Mouse (Mus musculus): ENCODE results near the gene Rere.
"Not testable (repeated sequence)": the region's sequence is repeated elsewhere in the genome, so short reads cannot be mapped to it uniquely, and the experiment has no call there.

The Rere gene

DNA sequence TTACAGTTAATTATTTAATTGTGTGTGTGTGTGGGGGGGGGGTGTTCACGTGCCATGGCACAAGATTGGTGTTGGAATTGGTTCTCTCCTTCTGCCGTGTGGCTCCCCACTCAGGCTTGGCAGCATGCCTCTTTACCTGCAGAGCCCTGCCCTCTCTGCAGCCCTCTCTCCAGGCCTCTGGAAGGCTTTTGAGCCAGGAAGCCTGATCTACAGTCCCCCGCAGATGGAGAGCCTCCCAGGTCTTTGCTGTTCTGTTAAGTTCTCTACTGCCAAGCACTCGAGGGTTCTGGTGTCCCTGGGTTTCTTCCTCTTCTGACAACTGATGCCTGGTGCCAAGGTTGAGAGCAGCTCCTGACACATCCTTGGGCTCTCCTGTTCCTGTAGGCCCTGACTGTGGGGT is 27.0 kb upstream of the Rere start:
- no peak for DNase-seq (ENCODE audit: low spot score in 2 of 2)

DNA sequence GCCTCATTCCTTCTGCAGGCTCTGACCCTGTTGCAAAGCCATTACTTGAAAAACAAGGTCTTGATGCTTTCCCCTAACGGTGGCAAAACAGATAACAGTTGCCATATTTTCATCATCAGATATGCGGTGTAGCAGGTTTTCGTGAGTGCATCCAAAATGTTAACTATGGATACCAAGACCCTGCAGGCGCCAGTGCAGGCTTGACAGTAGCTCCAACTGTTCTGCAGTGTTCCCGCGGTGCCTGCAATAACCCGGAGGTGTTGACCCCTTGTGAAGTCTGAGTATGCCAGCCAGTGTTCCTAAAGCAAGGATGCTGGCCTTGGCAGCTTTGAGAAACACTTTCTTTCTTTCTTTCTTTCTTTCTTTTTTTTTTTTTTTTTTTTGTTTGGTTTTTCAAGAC is 26.3 kb upstream of the Rere start:
- no peak for DNase-seq (ENCODE audit: low spot score in 2 of 2)

DNA sequence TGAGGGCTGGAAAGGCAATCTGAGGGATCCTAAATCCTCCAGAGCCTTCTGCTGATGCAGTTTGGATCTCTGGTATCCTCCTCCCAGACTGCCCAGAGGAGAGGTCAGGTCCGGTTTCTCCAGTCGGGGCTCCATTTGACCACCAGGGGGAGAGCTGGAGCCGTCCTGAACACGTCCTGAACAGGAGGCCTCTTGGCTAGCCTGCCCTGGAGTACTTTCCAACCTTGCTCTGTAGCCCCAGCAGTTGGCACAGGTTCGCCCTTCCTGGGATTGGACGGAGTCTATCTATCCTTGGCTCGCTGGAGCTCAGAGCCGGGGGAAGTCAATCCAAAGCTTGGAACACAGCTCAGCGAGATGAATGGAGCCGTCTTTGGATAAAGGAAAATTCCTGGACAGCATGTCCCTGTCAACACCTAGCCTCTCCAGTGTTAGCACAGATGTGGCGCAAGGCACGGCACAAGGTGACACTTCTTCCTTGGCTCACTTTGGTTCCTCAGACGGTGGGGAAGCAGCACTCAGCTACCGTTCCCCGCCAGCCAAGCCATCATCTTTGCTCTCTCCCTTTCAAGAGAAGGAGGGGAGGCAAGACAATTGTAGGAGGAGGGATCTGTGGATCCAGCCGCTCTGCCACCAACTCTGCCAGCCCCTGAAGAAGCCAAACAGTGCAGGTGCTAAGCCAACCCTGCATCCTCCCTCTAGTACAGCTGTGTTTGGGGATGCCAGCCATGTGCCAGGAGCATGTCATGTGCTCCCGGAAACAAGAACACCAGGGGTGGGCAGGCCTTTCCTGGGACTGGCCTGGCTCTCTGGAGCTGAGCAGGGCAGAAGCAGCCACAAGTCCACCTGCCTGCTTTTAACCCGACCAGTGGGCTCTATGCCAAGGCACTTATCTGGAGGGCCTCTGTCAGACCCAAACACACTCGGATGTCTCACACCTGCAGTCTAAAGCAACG is 23.9 kb upstream of the Rere start:
- DNase-seq (ENCODE audit: low spot score in 2 of 2) = peak in 1 of 2 experiments; percentile 52

DNA sequence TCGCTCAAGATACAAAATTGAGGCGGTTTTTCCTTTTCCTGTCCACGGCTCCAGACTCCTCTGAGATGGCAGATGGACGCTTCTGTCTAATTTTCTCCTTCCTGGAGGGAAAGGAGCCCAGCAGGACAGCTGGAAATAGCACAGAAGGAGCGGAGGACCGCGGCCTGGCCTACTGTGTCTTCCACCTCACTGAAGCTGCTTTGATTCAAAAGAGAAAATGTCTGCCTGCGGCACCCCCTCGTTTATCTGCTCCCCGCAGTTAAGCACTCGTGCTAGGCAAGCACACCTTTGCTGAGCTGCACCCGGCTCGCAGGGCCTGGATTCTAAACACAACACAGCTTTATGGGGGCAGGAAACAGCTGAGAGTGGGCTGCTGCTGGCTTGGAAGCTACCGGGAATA is 23.1 kb upstream of the Rere start:
- DNase-seq (ENCODE audit: low spot score in 2 of 2) = no peak

DNA sequence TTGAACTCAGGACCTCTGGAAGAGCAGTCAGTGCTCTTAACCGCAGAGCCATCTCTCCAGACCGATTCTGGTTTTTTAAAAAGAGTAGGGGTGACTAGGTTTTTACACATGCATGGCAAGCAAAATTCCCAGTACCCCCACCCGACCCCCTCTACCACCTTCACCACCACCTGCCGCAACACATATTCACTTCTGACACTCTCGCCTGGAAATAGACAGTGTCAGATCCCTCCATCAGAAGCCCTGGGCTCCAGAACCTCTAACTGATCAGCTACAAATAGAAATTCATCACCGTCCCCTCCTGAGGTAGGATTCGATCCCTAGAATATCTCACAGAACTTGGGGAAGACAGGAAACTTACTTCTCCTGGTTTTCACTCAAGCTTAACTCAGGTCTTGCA is 21.9 kb upstream of the Rere start:
- DNase-seq (ENCODE audit: low spot score in 2 of 2) = no peak

DNA sequence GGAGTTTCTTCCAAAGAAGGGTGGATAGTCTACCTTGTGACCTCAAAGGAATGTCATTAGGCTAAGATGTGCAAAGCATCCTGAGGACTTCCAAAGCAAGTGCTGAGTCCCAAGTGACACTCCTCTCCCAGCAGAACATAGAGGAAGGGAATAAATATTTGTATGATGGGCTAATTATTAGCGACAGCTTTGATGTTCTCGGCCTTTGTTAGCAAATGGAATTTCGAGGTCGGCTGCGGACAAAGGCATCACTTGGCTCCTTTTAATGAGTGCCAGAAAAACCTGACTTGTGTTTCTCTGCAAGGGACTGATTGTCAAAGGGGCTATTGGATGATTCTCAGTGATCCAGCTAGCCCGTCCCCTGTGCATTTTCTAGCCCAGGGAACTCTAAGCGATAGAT is 21.3 kb upstream of the Rere start:
- no peak for DNase-seq (ENCODE audit: low spot score in 2 of 2)

DNA sequence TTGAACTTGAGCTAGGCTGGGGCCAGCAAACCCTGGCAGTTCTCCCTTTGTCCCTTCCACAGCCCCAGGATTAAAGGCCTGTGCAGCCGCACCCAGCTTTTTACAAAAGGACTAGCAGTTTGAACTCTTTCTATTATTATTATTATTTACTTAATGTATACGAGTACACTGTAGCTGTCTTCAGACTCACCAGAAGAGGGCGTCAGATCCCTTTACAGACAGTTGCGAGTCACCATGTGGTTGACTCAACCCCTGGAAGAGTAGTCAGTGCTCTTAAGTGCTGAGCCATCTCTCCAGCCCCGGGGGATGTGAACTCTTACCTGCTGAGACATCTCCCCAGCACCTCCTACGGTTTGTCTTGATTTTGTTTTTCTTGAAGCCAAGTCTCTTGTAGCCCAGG is 20.7 kb upstream of the Rere start:
- no peak for DNase-seq (ENCODE audit: low spot score in 2 of 2)

DNA sequence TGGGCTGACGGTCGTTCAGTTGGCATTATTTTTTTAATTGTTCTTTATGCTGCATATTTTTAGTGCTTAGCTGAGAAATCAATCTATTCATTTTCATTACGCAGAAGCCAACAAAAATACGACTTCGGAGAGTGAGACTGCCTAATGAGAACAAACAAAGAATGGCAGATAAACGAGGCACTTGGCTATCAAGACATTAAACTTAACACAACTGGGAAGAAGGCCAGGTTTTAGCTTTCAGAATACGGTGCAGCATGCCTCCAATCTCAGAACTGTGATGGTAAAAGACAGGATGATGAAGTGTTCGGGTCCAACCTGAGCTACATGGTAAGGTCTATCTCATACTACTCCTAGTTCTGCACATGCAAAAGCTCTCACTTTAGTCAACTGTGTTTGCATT is 19.1 kb upstream of the Rere start:
- no peak for DNase-seq (ENCODE audit: low spot score in 2 of 2)

DNA sequence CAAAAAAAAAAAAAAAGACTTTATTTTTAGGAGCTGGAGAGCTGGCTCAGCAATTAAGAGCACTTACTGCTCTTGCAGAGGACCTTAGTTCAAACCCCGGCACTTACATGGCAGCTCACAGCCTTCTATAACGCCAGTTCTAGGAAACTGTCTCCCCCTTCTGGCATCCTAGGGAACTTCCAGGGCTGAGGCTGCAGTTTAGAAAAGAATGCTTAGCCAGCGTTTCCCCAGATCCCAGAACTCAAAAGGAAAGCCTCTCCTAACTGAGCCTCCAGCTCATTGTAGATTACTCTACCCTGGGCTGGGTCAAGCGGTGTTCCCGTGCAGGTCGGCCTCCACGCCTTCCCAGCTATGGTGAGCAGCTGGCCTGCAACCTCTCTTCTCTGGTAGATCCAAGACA is 16.5 kb upstream of the Rere start:
- no peak for DNase-seq (ENCODE audit: low spot score in 2 of 2)

DNA sequence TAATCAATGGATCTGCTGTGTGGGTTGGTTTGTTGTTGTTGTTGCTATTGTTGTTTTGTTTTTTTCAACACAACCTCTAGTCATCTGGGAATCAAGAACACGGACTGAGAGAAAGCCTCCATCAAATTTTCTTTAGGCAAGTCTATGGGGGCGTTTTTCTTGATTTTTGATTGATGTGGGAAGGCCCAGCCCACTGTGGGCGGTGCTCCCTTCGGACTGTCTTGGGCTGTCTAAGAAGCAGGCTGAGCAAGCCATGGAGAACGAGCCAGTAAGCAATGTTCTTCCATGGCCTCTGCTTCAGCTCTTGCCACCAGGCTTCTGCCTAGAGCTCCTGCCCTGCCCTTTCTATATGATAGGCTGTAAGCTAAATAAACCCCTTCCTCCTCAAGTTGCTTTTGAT is 16.0 kb upstream of the Rere start:
- DNase-seq (ENCODE audit: low spot score in 2 of 2) = no peak

DNA sequence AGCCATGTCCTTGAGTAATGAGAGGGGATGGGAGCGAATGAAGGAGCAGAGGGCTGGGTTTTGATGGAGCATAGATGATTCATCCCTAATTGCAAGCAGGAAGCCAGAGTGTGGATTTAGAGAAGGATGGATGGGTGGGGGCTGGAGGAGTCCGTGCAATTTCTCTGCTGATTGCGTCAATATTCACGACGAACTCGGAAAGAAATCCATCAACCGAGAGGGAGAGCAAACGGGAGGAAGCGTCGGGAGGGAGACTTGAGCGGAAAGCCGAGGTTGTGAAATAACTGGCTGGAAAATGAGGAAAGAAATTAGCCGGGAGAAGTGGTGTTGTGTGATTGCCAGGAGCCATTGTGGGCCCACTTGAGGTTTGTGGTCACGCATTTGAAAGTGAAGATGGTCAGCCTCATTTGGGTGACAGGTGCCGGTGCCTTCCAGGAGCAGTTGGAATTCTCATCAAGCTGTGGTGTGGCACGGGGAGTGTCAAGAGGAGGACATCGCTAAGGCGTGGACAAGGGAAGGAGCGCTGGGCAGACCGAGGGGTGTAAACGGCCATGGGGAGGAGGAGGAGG is 14.7 kb upstream of the Rere start:
- DNase-seq (ENCODE audit: low spot score in 2 of 2) = no peak

DNA sequence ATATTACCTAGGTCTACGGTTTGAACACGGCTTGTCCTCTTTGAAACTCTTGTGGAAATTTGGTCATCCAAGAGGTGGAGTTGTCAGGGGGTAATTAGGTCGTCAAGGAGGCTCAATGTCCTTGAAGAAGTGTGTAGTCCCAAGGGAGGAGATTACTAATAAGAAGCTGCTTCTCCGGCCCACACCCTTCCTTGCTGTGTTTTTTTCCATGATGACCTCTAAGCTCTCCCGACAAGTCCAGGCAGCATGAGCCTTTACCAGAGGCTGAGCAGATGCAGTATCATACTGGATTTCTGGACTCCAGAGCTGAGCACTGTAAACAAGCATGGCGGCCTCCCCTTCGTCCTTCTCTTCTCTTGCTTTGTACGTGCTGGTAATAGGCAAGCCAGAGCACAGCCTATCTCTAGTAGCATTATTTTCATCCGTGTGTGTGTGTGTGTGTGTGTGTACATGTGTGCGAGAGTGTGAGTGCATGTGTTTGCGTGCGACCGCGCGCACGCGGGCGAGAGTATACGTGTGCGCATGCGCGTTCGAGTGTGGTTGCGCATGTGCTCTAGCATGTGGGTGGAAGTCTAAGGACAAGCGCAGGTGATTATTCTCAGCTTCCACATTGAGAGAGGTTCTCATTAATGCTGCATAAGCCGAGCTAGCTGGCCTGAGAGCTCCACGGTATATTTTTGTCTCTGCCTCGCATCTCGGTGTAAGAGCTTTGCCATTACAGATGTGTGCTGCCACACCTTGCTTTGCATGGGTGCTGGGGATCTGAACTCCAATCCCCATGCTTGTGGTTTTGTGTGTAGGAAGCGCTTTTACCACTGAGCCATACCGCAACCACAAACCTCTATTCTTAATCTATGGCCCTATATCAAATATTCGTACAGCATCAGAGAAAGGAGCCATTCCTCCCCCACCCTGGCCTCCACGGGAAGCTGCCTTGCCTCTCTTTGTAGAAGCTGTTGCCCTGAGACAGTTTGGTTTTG is 12.5 kb upstream of the Rere start:
- no peak for DNase-seq (ENCODE audit: low spot score in 2 of 2)

DNA sequence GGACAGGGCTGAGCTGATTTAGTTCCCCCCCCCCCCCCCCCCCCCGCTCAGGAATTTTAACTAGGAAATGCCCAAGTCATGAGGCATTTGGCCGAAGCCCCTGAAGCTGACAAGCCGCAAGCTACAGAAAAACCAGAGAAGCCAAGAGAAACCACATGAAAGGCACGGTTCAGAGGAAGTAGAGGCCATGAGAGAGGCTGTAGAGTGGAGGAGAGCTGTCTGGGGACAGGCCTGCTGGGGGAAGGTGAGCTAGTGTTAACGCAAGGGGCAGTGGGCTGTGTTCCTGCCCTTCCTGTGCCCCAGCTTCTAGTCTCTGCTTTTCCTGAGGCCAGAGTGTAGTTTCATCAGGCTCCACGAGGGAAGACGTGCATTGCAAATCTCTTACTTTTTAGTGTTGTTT is 11.8 kb upstream of the Rere start:
- no peak for DNase-seq (ENCODE audit: low spot score in 2 of 2)

DNA sequence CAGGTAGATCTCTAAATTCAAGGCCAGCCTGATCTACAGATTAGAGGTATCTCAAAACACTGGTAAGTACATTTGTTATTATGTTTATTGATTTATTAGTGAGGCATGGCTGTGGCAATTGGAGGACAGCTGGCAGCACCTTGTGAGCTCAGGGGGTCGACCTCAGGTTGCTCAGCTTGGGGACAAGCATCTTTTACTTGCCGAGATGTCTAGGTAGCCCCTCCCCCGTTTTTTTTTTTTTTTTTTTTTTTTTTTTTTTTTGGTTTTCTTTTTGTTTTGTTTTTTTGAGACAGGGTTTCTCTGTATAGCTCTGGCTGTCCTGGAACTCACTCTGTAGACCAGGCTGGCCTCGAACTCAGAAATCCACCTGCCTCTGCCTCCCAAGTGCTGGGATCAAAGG is 10.7 kb upstream of the Rere start:
- DNase-seq (ENCODE audit: low spot score in 2 of 2) = not testable (repeated sequence)

DNA sequence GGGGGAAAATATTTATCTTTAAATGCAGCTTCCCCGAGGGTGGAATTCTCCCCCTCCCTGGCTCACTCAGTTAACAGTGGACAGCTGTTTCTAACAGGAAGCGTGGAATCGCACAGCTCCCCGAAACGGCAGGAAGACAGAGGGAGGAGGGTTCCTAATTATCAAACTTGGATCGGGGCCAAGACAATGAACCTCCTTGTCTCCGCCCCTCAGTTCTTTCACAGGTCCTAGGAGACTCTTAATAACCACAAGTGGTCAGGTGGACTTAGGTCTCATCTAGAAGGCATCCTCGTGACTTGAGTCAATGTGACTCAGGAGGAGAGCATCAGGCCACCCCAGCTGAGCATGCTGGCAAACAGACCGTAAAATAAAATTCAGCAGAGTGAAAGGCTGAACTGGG is 8.7 kb upstream of the Rere start:
- no peak for DNase-seq (ENCODE audit: low spot score in 2 of 2)

DNA sequence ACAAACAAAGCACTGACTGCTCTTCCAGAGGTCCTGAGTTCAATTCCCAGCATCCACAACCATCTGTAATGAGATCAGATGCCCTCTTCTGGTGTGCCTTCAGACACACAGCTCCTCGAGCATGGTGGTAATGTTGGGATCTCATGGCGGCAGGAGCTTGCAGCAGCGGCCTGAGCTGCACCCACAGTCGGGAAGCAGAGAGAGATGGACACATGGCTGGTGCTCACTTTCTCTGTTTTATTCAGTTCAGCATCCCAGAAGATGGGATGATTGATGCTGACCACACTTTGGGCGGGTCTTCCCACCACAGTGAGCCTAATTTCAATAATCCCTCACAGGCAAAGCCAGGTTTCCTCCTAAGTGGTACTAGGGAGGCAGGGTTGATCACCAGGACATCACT is 5.9 kb upstream of the Rere start:
- DNase-seq (ENCODE audit: low spot score in 2 of 2) = no peak

DNA sequence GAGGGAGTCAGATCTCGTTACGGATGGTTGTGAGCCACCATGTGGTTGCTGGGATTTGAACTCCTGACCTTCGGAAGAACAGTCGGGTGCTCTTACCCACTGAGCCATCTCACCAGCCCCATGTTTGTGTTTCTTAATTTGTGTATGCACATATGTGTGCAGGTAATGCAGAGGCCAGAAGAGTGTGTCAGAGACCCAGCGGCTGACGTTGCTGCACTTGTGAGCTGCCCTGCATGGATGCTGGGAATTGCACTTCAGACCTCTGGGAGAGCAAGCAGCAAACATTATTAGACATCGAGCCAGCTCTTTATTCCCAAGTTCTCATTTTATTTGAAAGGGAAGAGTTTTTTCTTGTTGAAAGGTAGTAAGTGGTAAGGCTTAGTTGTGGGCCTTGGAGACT is 2.1 kb upstream of the Rere start:
- not testable (repeated sequence) for DNase-seq (ENCODE audit: low spot score in 2 of 2)

DNA sequence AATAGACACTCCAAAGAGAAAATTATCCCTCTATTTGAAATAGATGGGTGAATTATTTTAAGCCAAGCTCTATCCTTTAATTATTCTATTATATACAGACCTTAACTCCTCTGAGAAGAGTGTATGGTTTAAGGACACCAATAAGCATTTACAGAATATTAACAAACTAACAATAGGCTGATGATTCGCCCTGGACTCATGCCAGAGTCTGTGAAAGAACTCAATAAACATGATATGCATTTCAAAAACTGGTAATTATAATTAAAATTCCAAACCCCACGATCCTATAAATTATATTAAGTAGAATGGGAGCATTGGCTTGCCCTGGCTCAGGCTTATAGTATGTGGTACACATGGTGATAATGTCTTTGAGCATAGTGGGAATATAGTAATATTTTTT is 1.4 kb upstream of the Rere start:
- DNase-seq (ENCODE audit: low spot score in 2 of 2) = no peak

DNA sequence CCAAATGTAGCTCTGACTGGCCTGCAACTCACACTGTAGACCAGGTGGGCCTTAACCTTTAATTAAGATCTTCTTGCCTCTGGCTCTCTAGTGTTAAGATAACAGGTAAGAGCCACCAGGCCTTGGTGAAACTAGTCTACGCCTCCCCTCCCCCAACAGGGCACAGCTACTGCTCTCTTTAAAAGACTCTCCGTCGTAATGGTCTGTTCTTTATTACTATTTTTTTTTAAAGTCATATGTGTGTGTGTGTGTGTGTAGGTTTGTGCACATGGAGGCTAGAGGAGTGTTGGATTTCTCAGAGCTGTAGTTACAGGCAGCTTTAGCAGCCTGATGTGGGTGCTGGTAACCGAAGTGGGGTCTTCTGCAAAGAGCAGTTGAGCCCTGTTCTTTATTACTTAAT is 987 bp upstream of the Rere start:
- no peak for DNase-seq (ENCODE audit: low spot score in 2 of 2)

DNA sequence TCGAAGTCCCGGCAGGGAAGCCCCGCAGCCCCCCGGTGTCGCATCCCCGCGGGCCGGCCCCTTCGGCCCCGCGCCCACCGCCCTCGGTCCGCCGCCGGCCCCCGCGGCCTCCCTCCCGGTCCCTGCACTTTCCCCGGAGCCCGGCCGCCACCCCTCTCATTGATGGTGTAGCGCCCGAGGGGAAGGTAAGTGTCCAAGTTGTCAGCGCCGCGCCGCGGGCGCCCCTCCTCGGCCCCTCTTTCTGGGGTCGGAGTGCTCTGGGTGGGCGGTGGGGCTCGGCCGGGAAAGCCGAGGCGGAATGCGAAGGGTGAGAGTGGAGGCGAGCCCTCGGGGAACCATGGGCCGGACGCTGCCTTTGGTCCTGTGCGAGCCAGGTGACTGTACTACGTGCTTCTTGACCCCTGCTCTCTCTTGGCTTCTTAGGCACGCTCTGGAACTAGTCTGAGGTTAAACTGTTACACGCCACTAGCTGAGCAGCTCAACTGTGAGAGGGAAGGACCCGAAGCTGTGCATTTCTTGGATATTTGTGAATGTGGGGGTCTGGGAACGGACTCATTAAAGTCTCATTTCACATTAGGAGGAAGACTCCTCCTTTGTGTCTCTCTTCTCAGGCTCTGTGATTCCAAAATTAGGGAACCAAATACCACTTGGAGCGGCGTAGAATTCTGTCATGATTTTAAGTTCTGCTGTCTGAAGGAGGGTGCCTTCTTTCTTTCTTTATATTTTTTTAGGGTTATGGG is 615 bp downstream of the Rere start:
- DNase-seq (ENCODE audit: low spot score in 2 of 2) = no peak

DNA sequence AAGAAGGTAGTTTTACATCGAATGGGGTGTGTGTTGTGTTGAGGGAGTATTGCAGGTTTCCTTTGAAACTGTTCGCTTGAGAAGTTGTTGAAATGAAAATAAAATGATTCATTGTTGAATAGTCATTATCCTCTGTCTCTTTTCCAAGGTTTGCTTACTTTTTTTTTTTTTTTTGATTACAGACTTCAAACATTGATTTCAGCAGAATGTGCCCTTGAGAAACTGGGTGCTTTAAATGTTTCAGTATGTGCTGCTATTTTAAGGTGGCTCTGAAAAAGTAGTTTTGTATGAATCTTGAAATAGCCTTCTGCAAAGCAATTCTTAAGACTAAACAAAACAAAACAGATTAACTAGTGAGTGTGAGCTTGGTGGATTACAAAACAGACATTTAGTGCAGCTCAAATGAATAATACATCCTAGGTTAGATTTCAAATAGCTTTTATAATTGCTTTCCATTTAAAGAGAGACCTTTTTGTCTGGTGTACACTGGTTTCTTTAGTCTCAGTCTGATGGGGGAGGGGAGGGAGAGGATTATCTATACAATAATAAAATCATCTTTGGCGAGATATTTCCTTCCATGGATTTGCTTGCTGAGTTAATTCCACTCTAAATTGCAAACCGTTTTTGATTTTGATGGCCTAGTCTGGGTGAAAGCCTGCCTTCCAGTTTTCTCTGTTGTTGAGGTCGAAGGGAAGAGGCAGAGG is 1.3 kb downstream of the Rere start:
- DNase-seq (ENCODE audit: low spot score in 2 of 2) = no peak
